Mouse (Mus musculus) lung, adult 2 months (tissue): ENCODE data around the gene Tyw1. TPM values are rescaled to one million over a fixed set of nuclear protein-coding genes. Genes with fewer than 3 reads are reported as not detected.

Experiments
- DNase-seq: peaks from one replicate; pipeline ENCODE4 v3.0.0; 2022
- H3K4me1 ChIP-seq: fragments of 200-500 bp; 2 replicates; pipeline ENCODE4 v1.6.1; 2011; ENCODE audit warnings: low read length; ENCODE audit not compliant: control insufficient read depth, insufficient read depth
- H3K4me3 ChIP-seq: fragments of 200-500 bp; replicated peaks from 2 replicates; pipeline ENCODE3; 2011; ENCODE audit warnings: low read depth, mild to moderate bottlenecking, control low read depth, low read length; ENCODE audit errors: extremely low read depth
- CTCF ChIP-seq: fragments of 200-500 bp; IDR thresholded peaks from 2 replicates; pipeline ENCODE4 v1.5.1; 2011; ENCODE audit warnings: mild to moderate bottlenecking, low read length, control low read depth; ENCODE audit not compliant: insufficient read depth
- POLR2A ChIP-seq: fragments of 200-500 bp; IDR thresholded peaks from 2 replicates; pipeline ENCODE4 v1.6.1; 2011; ENCODE audit warnings: low read depth, mild to moderate bottlenecking, control low read depth, low read length, borderline replicate concordance; ENCODE audit errors: extremely low read depth
- WGBS: fragments of 180-500 bp; shearing (Covaris S2); methylation state at CpG from one replicate; pipeline ENCODE4 v1.1.7; 2018; 5-methylcytosine and 5-hydroxymethylcytosine counted together
- polyA plus RNA-seq: library from polyadenylated mRNA; depleted of rRNA; stranded (reverse); fragments of >200 nt; gene quantifications from 2 replicates; pipeline ENCODE4 v1.2.3, GENCODE M21; 2012; rRNA removed

Gene Tyw1
- polyA plus RNA-seq, 1 experiment, result 8.0 TPM

DNA sequence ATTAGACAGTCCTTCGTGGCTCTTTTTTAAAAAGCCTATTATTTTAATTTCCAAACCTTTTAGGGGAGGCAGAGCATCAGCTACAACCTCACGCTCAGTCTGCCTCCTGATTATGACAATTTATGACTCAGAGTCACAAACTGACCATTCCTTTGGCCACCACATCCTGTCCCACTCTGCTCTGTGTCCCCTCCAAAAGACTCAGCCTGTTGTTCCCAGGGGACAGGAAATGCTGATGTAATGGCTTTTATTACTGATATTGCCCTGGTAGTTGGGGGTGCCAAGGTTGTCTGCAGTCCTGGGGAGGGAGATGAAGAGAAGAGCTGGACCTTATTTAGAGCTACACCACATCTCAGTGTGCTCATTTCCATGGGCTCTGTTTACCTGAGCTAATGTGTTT lies 90.5 kb downstream of the Tyw1 start:
- WGBS, result 65% methylated on average over 2 of the region's 2 CpGs
- TF ChIP-seq CTCF, result no peak
- DNase-seq, result no peak
- Histone ChIP-seq H3K4me3 (no peak overlapping the region), H3K4me1 (no peaks in the 10 kb centered on the region)

- no peak for DNase-seq
- TF ChIP-seq CTCF (no peak), POLR2A (no peak)
- WGBS, result 58% methylated on average over 7 of the region's 7 CpGs
- Histone ChIP-seq H3K4me1 (no peaks in the 10 kb centered on the region), H3K4me3 (no peak overlapping the region)
These were observed 99.8 kb downstream of the Tyw1 start for GRCm38 (mm10) chr5:130355223-130355622.

- H3K4me3 ChIP-seq, result no peak overlapping the region
- H3K4me1 ChIP-seq, result no peaks in the 10 kb centered on the region
- 69% methylated on average over 4 of the region's 4 CpGs for WGBS
- no peak for DNase-seq
- TF ChIP-seq CTCF (no peak), POLR2A (no peak)
These were observed 107.7 kb downstream of the Tyw1 start for GRCm38 (mm10) chr5:130363111-130363510.

GRCm38 (mm10) chr5:130363773-130364172 lies 108.4 kb downstream of the Tyw1 start:
- Histone ChIP-seq H3K4me1 (no peaks in the 10 kb centered on the region), H3K4me3 (no peak overlapping the region)
- no peak for TF ChIP-seq POLR2A
- TF ChIP-seq CTCF, result no peak
- no peak for DNase-seq
- 31% methylated on average over 3 of the region's 3 CpGs for WGBS

- 77% methylated on average over 6 of the region's 6 CpGs for WGBS
- TF ChIP-seq POLR2A (no peak), CTCF (no peak)
- no peak for DNase-seq
- H3K4me1 ChIP-seq, result no peaks in the 10 kb centered on the region
- H3K4me3 ChIP-seq, result no peak overlapping the region
These were observed 112.8 kb downstream of the Tyw1 start for GRCm38 (mm10) chr5:130368236-130368635.

- WGBS, result 54% methylated on average over 11 of the region's 11 CpGs
- no peak for DNase-seq
These were observed 113.8 kb downstream of the Tyw1 start, which contains the start of gene Caln1 for GRCm38 (mm10) chr5:130369237-130369636. Caln1 (plus strand) TSS chr5:130369455.

GRCm38 (mm10) chr5:130375411-130375810 lies 120.0 kb downstream of the Tyw1 start:
- 89% methylated on average over 3 of the region's 3 CpGs for WGBS
- no peaks in the 10 kb centered on the region for H3K4me1 ChIP-seq
- DNase-seq, result no peak
- no peak for TF ChIP-seq CTCF
- no peak for TF ChIP-seq POLR2A
- H3K4me3 ChIP-seq, result no peak overlapping the region

More at GRCm38 (mm10) chr5:130369237-130369636, 113.8 kb downstream of the Tyw1 start, which contains the start of gene Caln1:
- Histone ChIP-seq H3K4me1 (no peaks in the 10 kb centered on the region), H3K4me3 (no peak within 1 kb of the TSS)
- TF ChIP-seq POLR2A (no peak), CTCF (no peak)

DNA sequence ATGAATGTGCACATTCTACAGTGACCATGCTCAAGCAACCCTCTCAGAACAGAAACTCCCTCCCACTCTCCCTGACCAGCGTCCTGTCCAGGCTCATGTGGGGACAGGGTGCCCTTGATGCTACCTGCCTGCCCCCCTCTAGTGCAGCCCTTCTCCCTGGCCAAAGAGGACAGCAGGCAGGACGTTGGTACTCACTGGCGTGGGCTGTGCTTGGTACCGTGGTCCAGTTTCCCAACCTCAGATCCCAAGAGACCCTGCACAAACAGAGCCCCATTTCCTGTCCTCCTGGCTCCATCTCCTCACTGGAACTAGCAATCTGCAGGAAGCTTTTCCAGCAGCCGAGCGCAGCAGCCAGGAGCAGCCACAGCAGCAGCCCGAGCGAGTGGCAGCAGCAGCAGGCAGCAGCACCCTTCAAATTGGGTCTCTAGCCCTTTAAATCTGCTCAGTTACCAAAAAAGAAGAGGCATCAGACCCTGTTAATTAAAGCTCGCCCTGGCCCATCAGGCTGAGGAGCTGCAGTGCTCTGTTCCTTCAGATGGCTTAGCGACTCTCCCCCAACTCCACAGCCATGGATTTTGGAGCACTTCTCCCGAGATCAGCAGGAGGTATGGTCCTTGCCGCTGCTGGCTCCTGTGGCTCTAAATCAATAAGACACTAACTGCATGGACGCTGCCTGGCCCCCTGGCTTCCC lies 128.9 kb downstream of the Tyw1 start, which contains the start of gene A330070K13Rik:
TSS of gene A330070K13Rik (minus strand) at position 410 of the 691 bp plus-strand sequence.
- no peak for DNase-seq
- no peak within 1 kb of the TSS for H3K4me3 ChIP-seq
- WGBS, result 14% methylated on average over 13 of the region's 13 CpGs
- no peak for TF ChIP-seq POLR2A
- no peak for TF ChIP-seq CTCF
- H3K4me1 ChIP-seq, result no peaks in the 10 kb centered on the region

- no peak for DNase-seq
- WGBS, result 74% methylated on average over 7 of the region's 7 CpGs
- TF ChIP-seq POLR2A, result no peak
- no peak for TF ChIP-seq CTCF
These were observed 131.0 kb downstream of the Tyw1 start for GRCm38 (mm10) chr5:130386418-130386817.

More at GRCm38 (mm10) chr5:130386418-130386817, 131.0 kb downstream of the Tyw1 start:
- no peak overlapping the region for H3K4me3 ChIP-seq
- no peaks in the 10 kb centered on the region for H3K4me1 ChIP-seq

Other genes with a start within 250 kb of the Tyw1 start
- gene Asl, start 226.4 kb upstream of the Tyw1 start, polyA plus RNA-seq, result 22.1 and 27.3 TPM in 2 replicates
- 9.4 and 12.9 TPM in 2 replicates for gene Crcp, start 226.3 kb upstream of the Tyw1 start, polyA plus RNA-seq
- gene Tpst1, start 182.3 kb upstream of the Tyw1 start, polyA plus RNA-seq, result 24.4 and 24.5 TPM in 2 replicates
- 11.2 and 12.0 TPM in 2 replicates for gene Kctd7, start 110.8 kb upstream of the Tyw1 start, polyA plus RNA-seq
- 24.3 and 32.2 TPM in 2 replicates for gene Rabgef1, start 83.8 kb upstream of the Tyw1 start, polyA plus RNA-seq
- gene Tmem248, start 38.5 kb upstream of the Tyw1 start, polyA plus RNA-seq, result 44.9 and 46.4 TPM in 2 replicates
- 41.9 and 45.4 TPM in 2 replicates for gene Sbds, start 89 bp upstream of the Tyw1 start, polyA plus RNA-seq
- gene Caln1, start 113.8 kb downstream of the Tyw1 start, polyA plus RNA-seq, result 0.01 TPM in 1 of 2 replicates, not detected in the other
- not detected in 2 replicates for gene A330070K13Rik, start 129.0 kb downstream of the Tyw1 start, polyA plus RNA-seq